Mouse (Mus musculus) forebrain, embryonic 16.5 days (tissue): Measurements from ENCODE around the gene Ank2. TPM values are rescaled to one million over a fixed set of nuclear protein-coding genes. Genes with fewer than 3 reads are reported as not detected.
A peak's percentile ranks its signal among the peaks of the same experiment; 100 is the strongest.

ENCODE experiments used
- ATAC-seq: fragments of 200-750 bp; cut with Nextera tagmentation; 2 replicates; pipeline ENCODE4 v1.8.0; 2017; ENCODE audit warnings: mild to moderate bottlenecking, moderate library complexity
- H3K27ac ChIP-seq: fragments of 300-500 bp; sonication (generic); 2 replicates; pipeline ENCODE4 v1.5.1; 2014; ENCODE audit warnings: low read length, control low read depth
- H3K27me3 ChIP-seq: fragments of 300-500 bp; sonication (generic); replicated peaks from 2 replicates; pipeline ENCODE4 v1.6.1; 2014; ENCODE audit warnings: low read length; ENCODE audit not compliant: control insufficient read depth, insufficient read depth
- H3K36me3 ChIP-seq: fragments of 300-500 bp; sonication (generic); 2 replicates; pipeline ENCODE4 v1.6.1; 2014; ENCODE audit not compliant: control insufficient read depth, insufficient read depth
- H3K4me1 ChIP-seq: fragments of 300-500 bp; sonication (generic); replicated peaks from 2 replicates; pipeline ENCODE4 v1.6.1; 2014; ENCODE audit warnings: low read length; ENCODE audit not compliant: control insufficient read depth, insufficient read depth
- H3K4me2 ChIP-seq: fragments of 300-500 bp; sonication (generic); 2 replicates; pipeline ENCODE4 v1.6.1; 2014; ENCODE audit warnings: mild to moderate bottlenecking, low read length, control low read depth
- H3K4me3 ChIP-seq: fragments of 300-500 bp; sonication (generic); replicated peaks from 2 replicates; pipeline ENCODE4 v1.5.1; 2014; ENCODE audit warnings: mild to moderate bottlenecking, low read length, control low read depth
- H3K9ac ChIP-seq: fragments of 300-500 bp; sonication (generic); replicated peaks from 2 replicates; pipeline ENCODE4 v1.6.1; 2014; ENCODE audit warnings: low read depth, low read length, control low read depth
- H3K9me3 ChIP-seq: fragments of 300-500 bp; sonication (generic); 2 replicates; pipeline ENCODE4 v1.6.1; 2016; ENCODE audit warnings: low read length; ENCODE audit not compliant: control insufficient read depth
- WGBS: fragments of 180-500 bp; shearing (Covaris S2); extraction: QIAGEN DNeasy Blood & Tissue Kit; methylation state at CpG from one replicate; pipeline ENCODE4 v1.1.7; 2014; 5-methylcytosine and 5-hydroxymethylcytosine counted together
- polyA plus RNA-seq: library from polyadenylated mRNA; unstranded; fragments of >200 nt; fragmentation: Nextera tagmentation; extraction: Ambion mirVana; gene quantifications from 2 replicates; pipeline ENCODE4 v1.2.1, GENCODE M21; 2015

Ank2 gene
- polyA plus RNA-seq, 1 experiment from 2014 or later = 201 TPM

- Histone ChIP-seq H3K9ac (no peak overlapping the region), H3K4me1 (peaks cover 8% of the 10 kb centered on the region; the same call in 1 of the 2 replicates), H3K36me3 (no peaks in the 10 kb centered on the region), H3K27ac (no peak overlapping the region), H3K4me2 (peak overlapping the region; percentile 24; the same call in 1 of the 2 replicates), H3K4me3 (no peak overlapping the region), H3K27me3 (no peaks in the 10 kb centered on the region), H3K9me3 (no peaks in the 10 kb centered on the region)
- ATAC-seq = peak; percentile 79
- 5% methylated on average over 14 of the region's 14 CpGs for WGBS
These were observed 35.2 kb downstream of the Ank2 start for GRCm38 (mm10) chr3:127463816-127464480.

- Histone ChIP-seq H3K27me3 (no peaks in the 10 kb centered on the region), H3K4me2 (no peak overlapping the region), H3K4me1 (peaks cover 8% of the 10 kb centered on the region; the same call in 1 of the 2 replicates), H3K9me3 (no peaks in the 10 kb centered on the region), H3K27ac (no peak overlapping the region), H3K36me3 (no peaks in the 10 kb centered on the region), H3K9ac (no peak overlapping the region), H3K4me3 (no peak overlapping the region)
- no peak for ATAC-seq
- WGBS = 14% methylated on average over 9 of the region's 9 CpGs
These were observed 36.0 kb downstream of the Ank2 start for GRCm38 (mm10) chr3:127463165-127463564.

- Histone ChIP-seq H3K9ac (no peak overlapping the region), H3K4me2 (no peak overlapping the region), H3K27me3 (no peaks in the 10 kb centered on the region), H3K9me3 (no peaks in the 10 kb centered on the region), H3K27ac (no peak overlapping the region), H3K36me3 (no peaks in the 10 kb centered on the region), H3K4me1 (peaks cover 8% of the 10 kb centered on the region; the same call in 1 of the 2 replicates), H3K4me3 (no peak overlapping the region)
- WGBS = 80% methylated on average over 6 of the region's 6 CpGs
- no peak for ATAC-seq
These were observed 36.7 kb downstream of the Ank2 start for GRCm38 (mm10) chr3:127462413-127462812.

GRCm38 (mm10) chr3:127460891-127461437 is 38.2 kb downstream of the Ank2 start:
- ATAC-seq = no peak
- 56% methylated on average over 11 of the region's 11 CpGs for WGBS

GRCm38 (mm10) chr3:127459858-127460257 is 39.3 kb downstream of the Ank2 start:
- Histone ChIP-seq H3K9me3 (no peaks in the 10 kb centered on the region), H3K4me1 (peaks cover 8% of the 10 kb centered on the region; the same call in 1 of the 2 replicates), H3K9ac (no peak overlapping the region), H3K27ac (no peak overlapping the region), H3K36me3 (no peaks in the 10 kb centered on the region), H3K4me2 (no peak overlapping the region), H3K4me3 (no peak overlapping the region), H3K27me3 (no peaks in the 10 kb centered on the region)
- no peak for ATAC-seq
- WGBS = 36% methylated on average over 3 of the region's 3 CpGs

More at GRCm38 (mm10) chr3:127460891-127461437, 38.2 kb downstream of the Ank2 start:
- no peaks in the 10 kb centered on the region for H3K9me3 ChIP-seq
- no peak overlapping the region for H3K9ac ChIP-seq
- no peak overlapping the region for H3K27ac ChIP-seq
- H3K4me2 ChIP-seq = no peak overlapping the region
- no peaks in the 10 kb centered on the region for H3K36me3 ChIP-seq
- H3K4me3 ChIP-seq = no peak overlapping the region
- H3K27me3 ChIP-seq = no peaks in the 10 kb centered on the region
- H3K4me1 ChIP-seq = peaks cover 8% of the 10 kb centered on the region; the same call in 1 of the 2 replicates

- no peaks in the 10 kb centered on the region for H3K27me3 ChIP-seq
- H3K36me3 ChIP-seq = no peaks in the 10 kb centered on the region
- H3K9me3 ChIP-seq = no peaks in the 10 kb centered on the region
- 49% methylated on average over 11 of the region's 11 CpGs for WGBS
- no peak for ATAC-seq
- H3K9ac ChIP-seq = no peak overlapping the region
- H3K4me2 ChIP-seq = no peak overlapping the region
- no peak overlapping the region for H3K27ac ChIP-seq
- H3K4me1 ChIP-seq = peaks cover 6% of the 10 kb centered on the region; the same call in 1 of the 2 replicates
- no peak overlapping the region for H3K4me3 ChIP-seq
These were observed 40.2 kb downstream of the Ank2 start for GRCm38 (mm10) chr3:127458925-127459324.

GRCm38 (mm10) chr3:127458420-127458798 is 40.7 kb downstream of the Ank2 start:
- H3K9ac ChIP-seq = no peak overlapping the region
- H3K4me2 ChIP-seq = no peak overlapping the region
- H3K27me3 ChIP-seq = no peaks in the 10 kb centered on the region
- H3K27ac ChIP-seq = no peak overlapping the region
- WGBS = 59% methylated on average over 6 of the region's 6 CpGs
- H3K4me1 ChIP-seq = peaks cover 3% of the 10 kb centered on the region; the same call in 1 of the 2 replicates
- no peak for ATAC-seq
- no peaks in the 10 kb centered on the region for H3K36me3 ChIP-seq
- no peak overlapping the region for H3K4me3 ChIP-seq
- no peaks in the 10 kb centered on the region for H3K9me3 ChIP-seq

- H3K27me3 ChIP-seq = no peaks in the 10 kb centered on the region
- no peaks in the 10 kb centered on the region for H3K9me3 ChIP-seq
- H3K4me1 ChIP-seq = no peaks in the 10 kb centered on the region; the same call in 1 of the 2 replicates
- H3K36me3 ChIP-seq = no peaks in the 10 kb centered on the region
- no peak for ATAC-seq
- no peak overlapping the region for H3K4me2 ChIP-seq
- H3K27ac ChIP-seq = no peak overlapping the region
- H3K9ac ChIP-seq = no peak overlapping the region
- H3K4me3 ChIP-seq = no peak overlapping the region
- 34% methylated on average over 5 of the region's 5 CpGs for WGBS
These were observed 41.3 kb downstream of the Ank2 start for GRCm38 (mm10) chr3:127457761-127458419.

GRCm38 (mm10) chr3:127453738-127454137 is 45.4 kb downstream of the Ank2 start:
- Histone ChIP-seq H3K4me2 (no peak overlapping the region), H3K36me3 (no peaks in the 10 kb centered on the region), H3K27ac (no peak overlapping the region), H3K27me3 (no peaks in the 10 kb centered on the region), H3K9me3 (no peaks in the 10 kb centered on the region), H3K9ac (no peak overlapping the region), H3K4me1 (no peaks in the 10 kb centered on the region), H3K4me3 (no peak overlapping the region)
- no peak for ATAC-seq
- 62% methylated on average over 4 of the region's 4 CpGs for WGBS
